Mouse (Mus musculus) urinary bladder, postnatal 10 days (tissue): ENCODE results near the gene Nmnat3.
"Not testable (repeated sequence)": the region's sequence is repeated elsewhere in the genome, so short reads cannot be mapped to it uniquely, and the experiment has no call there.

Source experiments
- DNase-seq: peaks from one replicate; pipeline ENCODE4 v3.0.0; 2022; ENCODE audit warnings: low spot score

Gene Nmnat3

GRCm38 (mm10) chr9:98287135-98287534, at the start of gene Nmnat3:
Nmnat3 (plus strand) TSS chr9:98287435.
- not testable (repeated sequence) for DNase-seq

- DNase-seq, result no peak
Observed at GRCm38 (mm10) chr9:98243481-98243880, 43.8 kb upstream of the Nmnat3 start.

GRCm38 (mm10) chr9:98244223-98244622, 43.0 kb upstream of the Nmnat3 start:
- no peak for DNase-seq

- DNase-seq, result no peak
Observed at GRCm38 (mm10) chr9:98245226-98245625, 42.0 kb upstream of the Nmnat3 start.

GRCm38 (mm10) chr9:98246351-98246750, 40.9 kb upstream of the Nmnat3 start:
- DNase-seq, result no peak

- no peak for DNase-seq
Observed at GRCm38 (mm10) chr9:98260210-98260609, 27.0 kb upstream of the Nmnat3 start.

- DNase-seq, result no peak
Observed at GRCm38 (mm10) chr9:98261461-98262011, 25.7 kb upstream of the Nmnat3 start.

GRCm38 (mm10) chr9:98264916-98265315, 22.3 kb upstream of the Nmnat3 start:
- no peak for DNase-seq

GRCm38 (mm10) chr9:98272734-98273133, 14.5 kb upstream of the Nmnat3 start:
- no peak for DNase-seq

- no peak for DNase-seq
Observed at GRCm38 (mm10) chr9:98275080-98275479, 12.2 kb upstream of the Nmnat3 start.

- DNase-seq, result no peak
Observed at GRCm38 (mm10) chr9:98280162-98280561, 7.1 kb upstream of the Nmnat3 start.

GRCm38 (mm10) chr9:98285606-98286301, 1.5 kb upstream of the Nmnat3 start:
- no peak for DNase-seq

GRCm38 (mm10) chr9:98289665-98290064, 2.4 kb downstream of the Nmnat3 start:
- no peak for DNase-seq

- no peak for DNase-seq
Observed at GRCm38 (mm10) chr9:98290591-98290990, 3.4 kb downstream of the Nmnat3 start.

GRCm38 (mm10) chr9:98296383-98297201, 9.4 kb downstream of the Nmnat3 start:
- DNase-seq, result peak; percentile 24

GRCm38 (mm10) chr9:98297234-98297936, 10.2 kb downstream of the Nmnat3 start:
- DNase-seq, result no peak

GRCm38 (mm10) chr9:98297937-98298595, 10.8 kb downstream of the Nmnat3 start:
- no peak for DNase-seq

GRCm38 (mm10) chr9:98298761-98299160, 11.5 kb downstream of the Nmnat3 start:
- DNase-seq, result no peak

GRCm38 (mm10) chr9:98299235-98299634, 12.0 kb downstream of the Nmnat3 start:
- no peak for DNase-seq

GRCm38 (mm10) chr9:98300582-98300981, 13.3 kb downstream of the Nmnat3 start:
- no peak for DNase-seq

GRCm38 (mm10) chr9:98307011-98307410, 19.8 kb downstream of the Nmnat3 start:
- no peak for DNase-seq
